Mouse (Mus musculus): ENCODE measurements around the gene Hist1h2ae. TPM values are rescaled to one million over a fixed set of nuclear protein-coding genes. Genes with fewer than 3 reads are reported as not detected.

The Hist1h2ae gene
- total and polyA plus RNA-seq, 2 experiments = 0.57 to 2.8 TPM

GRCm38 (mm10) chr13:23605052-23605451 is 34.0 kb upstream of the Hist1h2ae start:
- H3K27ac ChIP-seq (replicated peaks; ENCODE audit: insufficient read depth, low read depth, low read length) = no peak overlapping the region
- H3K4me1 ChIP-seq (ENCODE audit: control insufficient read depth, insufficient read depth, low read length) = no peaks in the 10 kb centered on the region
- no peaks in the 10 kb centered on the region for H3K27me3 ChIP-seq (ENCODE audit: control insufficient read depth, insufficient read depth, low read length)
- no peak overlapping the region for H3K4me3 ChIP-seq (ENCODE audit: insufficient read depth, low read depth, low read length)
- H3K36me3 ChIP-seq (ENCODE audit: control insufficient read depth, insufficient read depth, low read length) = no peaks in the 10 kb centered on the region
- DNase-seq (ENCODE audit: extremely low read depth, low read depth, low spot score) = no peak
- WGBS = 87% methylated on average over 3 of the region's 3 CpGs
- TF ChIP-seq CTCF (IDR thresholded peaks at IDR 0.05; ENCODE audit: low read depth, low read length) = no peak
- TF ChIP-seq POLR2A (IDR thresholded peaks at IDR 0.05; ENCODE audit: extremely low read depth, insufficient read depth, low read length) = no peak
- H3K9ac ChIP-seq (ENCODE audit: low read depth, low read length) = no peak overlapping the region
- no peaks in the 10 kb centered on the region for H3K79me2 ChIP-seq (ENCODE audit: control insufficient read depth, insufficient read depth, low read length)

DNA sequence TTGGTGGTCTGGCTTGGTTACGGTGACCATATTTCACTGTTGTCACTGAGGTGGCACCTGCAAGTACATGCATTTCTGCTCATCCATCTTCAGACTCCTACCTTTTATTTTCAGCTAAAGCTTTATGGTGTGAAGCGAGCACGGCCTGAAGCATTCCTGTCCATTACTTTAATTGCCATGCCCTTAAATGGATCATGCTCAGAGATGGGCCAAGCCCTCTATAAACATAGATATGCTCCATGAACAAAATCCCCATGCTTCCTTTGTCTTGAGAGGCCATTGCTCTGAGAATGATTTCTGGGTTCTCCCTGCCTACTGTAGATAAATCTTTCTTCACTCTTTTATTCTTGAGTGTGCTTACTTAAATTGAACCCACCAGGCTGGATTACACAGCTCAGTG is 33.4 kb upstream of the Hist1h2ae start:
- no peaks in the 10 kb centered on the region for H3K79me2 ChIP-seq (ENCODE audit: control insufficient read depth, insufficient read depth, low read length)
- H3K27me3 ChIP-seq (ENCODE audit: control insufficient read depth, insufficient read depth, low read length) = no peaks in the 10 kb centered on the region
- H3K4me3 ChIP-seq (ENCODE audit: insufficient read depth, low read depth, low read length) = no peak overlapping the region
- no peak overlapping the region for H3K27ac ChIP-seq (replicated peaks; ENCODE audit: insufficient read depth, low read depth, low read length)
- H3K36me3 ChIP-seq (ENCODE audit: control insufficient read depth, insufficient read depth, low read length) = no peaks in the 10 kb centered on the region
- H3K4me1 ChIP-seq (ENCODE audit: control insufficient read depth, insufficient read depth, low read length) = no peaks in the 10 kb centered on the region
- H3K9ac ChIP-seq (ENCODE audit: low read depth, low read length) = no peak overlapping the region
- DNase-seq (ENCODE audit: extremely low read depth, low read depth, low spot score) = no peak
- 93% methylated on average over 3 of the region's 3 CpGs for WGBS
- TF ChIP-seq CTCF (IDR thresholded peaks at IDR 0.05; ENCODE audit: low read depth, low read length) (no peak), POLR2A (IDR thresholded peaks at IDR 0.05; ENCODE audit: extremely low read depth, insufficient read depth, low read length) (no peak)

GRCm38 (mm10) chr13:23603182-23603699 is 32.2 kb upstream of the Hist1h2ae start:
- 65% methylated on average over 7 of the region's 7 CpGs for WGBS
- Histone ChIP-seq H3K27ac (replicated peaks; ENCODE audit: insufficient read depth, low read depth, low read length) (no peak overlapping the region), H3K9ac (ENCODE audit: low read depth, low read length) (no peak overlapping the region), H3K36me3 (ENCODE audit: control insufficient read depth, insufficient read depth, low read length) (no peaks in the 10 kb centered on the region), H3K27me3 (ENCODE audit: control insufficient read depth, insufficient read depth, low read length) (no peaks in the 10 kb centered on the region), H3K4me1 (ENCODE audit: control insufficient read depth, insufficient read depth, low read length) (no peaks in the 10 kb centered on the region), H3K79me2 (ENCODE audit: control insufficient read depth, insufficient read depth, low read length) (no peaks in the 10 kb centered on the region), H3K4me3 (ENCODE audit: insufficient read depth, low read depth, low read length) (no peak overlapping the region)
- DNase-seq (ENCODE audit: extremely low read depth, low read depth, low spot score) = no peak
- no peak for TF ChIP-seq POLR2A (IDR thresholded peaks at IDR 0.05; ENCODE audit: extremely low read depth, insufficient read depth, low read length)

GRCm38 (mm10) chr13:23597957-23598356 is 26.9 kb upstream of the Hist1h2ae start:
- Histone ChIP-seq H3K4me1 (ENCODE audit: control insufficient read depth, insufficient read depth, low read length) (peaks cover 1% of the 10 kb centered on the region; the same call in 1 of the 2 replicates), H3K4me3 (ENCODE audit: insufficient read depth, low read depth, low read length) (no peak overlapping the region), H3K36me3 (ENCODE audit: control insufficient read depth, insufficient read depth, low read length) (no peaks in the 10 kb centered on the region), H3K79me2 (ENCODE audit: control insufficient read depth, insufficient read depth, low read length) (no peaks in the 10 kb centered on the region), H3K9ac (ENCODE audit: low read depth, low read length) (no peak overlapping the region), H3K27ac (replicated peaks; ENCODE audit: insufficient read depth, low read depth, low read length) (no peak overlapping the region), H3K27me3 (ENCODE audit: control insufficient read depth, insufficient read depth, low read length) (no peaks in the 10 kb centered on the region)
- WGBS = 9% methylated on average over 9 of the region's 9 CpGs
- TF ChIP-seq CTCF (IDR thresholded peaks at IDR 0.05; ENCODE audit: low read depth, low read length) = peak; percentile 70
- TF ChIP-seq POLR2A (IDR thresholded peaks at IDR 0.05; ENCODE audit: extremely low read depth, insufficient read depth, low read length) = no peak
- DNase-seq (ENCODE audit: extremely low read depth, low read depth, low spot score) = peak; percentile 63

DNA sequence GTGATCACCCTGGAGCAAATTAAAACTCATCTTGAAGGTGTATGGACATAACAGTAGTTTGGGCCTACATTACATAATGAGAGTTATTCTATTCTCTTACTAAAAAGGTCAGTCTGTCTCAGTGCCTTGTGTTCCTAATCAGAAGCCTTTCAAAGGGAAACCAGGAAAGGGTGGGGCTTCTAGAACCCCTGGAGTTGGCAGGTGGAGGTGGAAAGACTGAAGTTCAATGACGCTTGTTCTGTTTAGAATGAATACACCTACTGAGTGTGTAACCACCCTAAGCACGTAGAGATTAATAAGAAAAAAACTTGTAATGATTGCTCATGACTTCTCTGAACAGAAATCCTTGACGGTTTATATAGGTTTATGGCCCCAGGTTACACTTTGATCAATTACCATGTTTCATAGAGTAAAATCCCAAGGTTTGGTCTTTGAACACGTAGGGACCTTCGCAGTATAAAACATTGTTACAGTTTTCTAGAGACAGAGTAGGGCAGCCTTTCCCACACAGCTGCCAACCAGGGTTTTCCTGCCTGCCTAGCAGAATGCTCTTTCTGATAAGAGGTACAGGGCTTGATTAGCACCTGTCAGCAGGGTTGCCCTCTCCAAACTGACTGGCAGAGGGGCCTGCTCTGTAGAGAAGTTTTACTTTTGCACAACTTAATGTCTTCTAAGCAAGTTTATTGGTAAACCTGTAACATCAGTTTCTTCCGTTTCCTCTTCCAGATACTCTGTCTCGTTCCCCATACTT is 24.8 kb upstream of the Hist1h2ae start:
- Histone ChIP-seq H3K36me3 (ENCODE audit: control insufficient read depth, insufficient read depth, low read length) (no peaks in the 10 kb centered on the region), H3K79me2 (ENCODE audit: control insufficient read depth, insufficient read depth, low read length) (no peaks in the 10 kb centered on the region), H3K4me3 (ENCODE audit: insufficient read depth, low read depth, low read length) (no peak overlapping the region), H3K27me3 (ENCODE audit: control insufficient read depth, insufficient read depth, low read length) (no peaks in the 10 kb centered on the region), H3K27ac (replicated peaks; ENCODE audit: insufficient read depth, low read depth, low read length) (no peak overlapping the region), H3K9ac (ENCODE audit: low read depth, low read length) (no peak overlapping the region), H3K4me1 (ENCODE audit: control insufficient read depth, insufficient read depth, low read length) (peaks cover 2% of the 10 kb centered on the region; the same call in 1 of the 2 replicates)
- no peak for DNase-seq (ENCODE audit: extremely low read depth, low read depth, low spot score)
- no peak for TF ChIP-seq POLR2A (IDR thresholded peaks at IDR 0.05; ENCODE audit: extremely low read depth, insufficient read depth, low read length)
- no peak for TF ChIP-seq CTCF (IDR thresholded peaks at IDR 0.05; ENCODE audit: low read depth, low read length)
- 92% methylated on average over 7 of the region's 7 CpGs for WGBS

DNA sequence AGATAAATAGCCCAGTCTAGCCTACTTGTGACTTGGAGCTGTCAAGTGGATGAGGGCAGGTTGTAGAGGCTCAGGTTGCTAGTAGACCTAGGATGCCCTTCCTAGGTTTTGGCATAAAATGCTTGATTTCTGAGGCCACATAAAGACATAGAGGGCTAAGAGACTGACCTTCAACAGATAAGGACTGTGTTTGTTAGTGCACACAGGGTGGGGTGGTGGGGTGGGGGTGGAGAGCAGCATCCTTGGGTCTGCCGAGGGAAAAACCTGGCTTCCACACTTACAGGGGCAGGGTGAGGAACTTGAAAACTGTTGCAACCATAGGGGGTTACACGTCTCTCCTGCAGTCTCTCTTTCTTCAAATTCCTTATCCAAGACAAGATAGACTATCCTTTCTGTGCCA is 24.2 kb upstream of the Hist1h2ae start:
- Histone ChIP-seq H3K27ac (replicated peaks; ENCODE audit: insufficient read depth, low read depth, low read length) (no peak overlapping the region), H3K9ac (ENCODE audit: low read depth, low read length) (no peak overlapping the region), H3K36me3 (ENCODE audit: control insufficient read depth, insufficient read depth, low read length) (no peaks in the 10 kb centered on the region), H3K79me2 (ENCODE audit: control insufficient read depth, insufficient read depth, low read length) (no peaks in the 10 kb centered on the region), H3K4me1 (ENCODE audit: control insufficient read depth, insufficient read depth, low read length) (peaks cover 2% of the 10 kb centered on the region; the same call in 1 of the 2 replicates), H3K4me3 (ENCODE audit: insufficient read depth, low read depth, low read length) (no peak overlapping the region), H3K27me3 (ENCODE audit: control insufficient read depth, insufficient read depth, low read length) (no peaks in the 10 kb centered on the region)
- no peak for DNase-seq (ENCODE audit: extremely low read depth, low read depth, low spot score)
- TF ChIP-seq POLR2A (IDR thresholded peaks at IDR 0.05; ENCODE audit: extremely low read depth, insufficient read depth, low read length) (no peak), CTCF (IDR thresholded peaks at IDR 0.05; ENCODE audit: low read depth, low read length) (no peak)
- WGBS = 86% methylated on average over 2 of the region's 2 CpGs

Data from liver, adult 2 months (tissue).